Mouse (Mus musculus) CH12.LX (cell line): Measurements from ENCODE around the gene Tmed6. TPM values are rescaled to one million over a fixed set of nuclear protein-coding genes. Genes with fewer than 3 reads are reported as not detected.

Experiments
- DNase-seq: peaks from one replicate; pipeline ENCODE4 v3.0.0-alpha.2; 2013; ENCODE audit errors: extremely low read depth
- H3K27ac ChIP-seq: 2 replicates; pipeline ENCODE4 v1.5.1; 2012; ENCODE audit warnings: low read depth, mild to moderate bottlenecking, control low read depth, moderate library complexity; ENCODE audit not compliant: insufficient read depth
- H3K27me3 ChIP-seq: replicated peaks from 2 replicates; pipeline ENCODE3; 2012; ENCODE audit warnings: inconsistent platforms
- H3K36me3 ChIP-seq, 2 experiments: replicated peaks in 1 of 2; 2 replicates each; pipeline versions ENCODE3 to v1.6.1; 2012; ENCODE audit warnings: inconsistent platforms in 1 of 2, low read length in 1 of 2, mild to moderate bottlenecking in 1 of 2, mixed read lengths in 1 of 2, moderate library complexity in 1 of 2; ENCODE audit not compliant: control insufficient read depth in 1 of 2, insufficient read depth in 1 of 2
- H3K4me1 ChIP-seq, 2 experiments: 2 replicates each; pipeline ENCODE4 v1.6.1; 2012; ENCODE audit warnings: inconsistent platforms in 1 of 2, moderate library complexity in 1 of 2; ENCODE audit not compliant: insufficient read depth in 2 of 2, control insufficient read depth in 1 of 2
- H3K4me2 ChIP-seq: 2 replicates; pipeline ENCODE4 v1.6.1; 2012; ENCODE audit warnings: low read depth, mild to moderate bottlenecking, control low read depth; ENCODE audit not compliant: poor library complexity, insufficient read depth, severe bottlenecking
- H3K4me3 ChIP-seq, 3 experiments: fragments of 150-350 bp in 1 of 3; sonication (generic) in 1 of 3; replicated peaks in 1 of 3; 2 replicates each; pipeline versions ENCODE3 to v1.5.1; 2011 to 2012; ENCODE audit warnings: low read depth in 2 of 3, low read length in 2 of 3, mild to moderate bottlenecking in 2 of 3, moderate library complexity in 2 of 3, control low read depth in 1 of 3, improper control_type of control experiment in 1 of 3, inconsistent platforms in 1 of 3, mixed read lengths in 1 of 3; ENCODE audit not compliant: poor library complexity in 1 of 3
- H3K79me2 ChIP-seq: replicated peaks from 2 replicates; pipeline ENCODE4 v1.6.1; 2012; ENCODE audit warnings: mild to moderate bottlenecking, moderate library complexity; ENCODE audit not compliant: control insufficient read depth, poor library complexity, insufficient read depth, severe bottlenecking; ENCODE audit errors: extremely low read depth
- H3K9ac ChIP-seq: 2 replicates; pipeline ENCODE4 v1.6.1; 2012; ENCODE audit warnings: low read depth, mild to moderate bottlenecking, control low read depth, moderate library complexity; ENCODE audit not compliant: insufficient read depth
- H3K9me3 ChIP-seq: replicated peaks from 2 replicates; pipeline ENCODE3; 2012; ENCODE audit warnings: low read length, inconsistent platforms, mixed read lengths
- BHLHE40 ChIP-seq: IDR thresholded peaks from 2 replicates; pipeline ENCODE4 v1.6.1; 2011; ENCODE audit warnings: mild to moderate bottlenecking, low read depth, low read length, improper control_type of control experiment
- CHD1 ChIP-seq: IDR thresholded peaks from 2 replicates; pipeline ENCODE4 v1.6.1; 2012; ENCODE audit warnings: low read depth, low read length, improper control_type of control experiment, inconsistent platforms
- E2F4 ChIP-seq: IDR thresholded peaks from 2 replicates; pipeline ENCODE4 v1.6.1; 2011; ENCODE audit warnings: low read depth, low read length, improper control_type of control experiment; ENCODE audit not compliant: insufficient replicate concordance
- ELF1 ChIP-seq: IDR thresholded peaks from 2 replicates; pipeline ENCODE4 v1.6.1; 2014; ENCODE audit warnings: low read depth, mild to moderate bottlenecking, inconsistent platforms, low read length, improper control_type of control experiment
- EP300 ChIP-seq: IDR thresholded peaks from 2 replicates; pipeline ENCODE4 v1.6.1; 2011; ENCODE audit warnings: low read length, improper control_type of control experiment
- HCFC1 ChIP-seq: IDR thresholded peaks from 2 replicates; pipeline ENCODE4 v1.6.1; 2012; ENCODE audit warnings: low read depth, mild to moderate bottlenecking, inconsistent platforms, low read length, improper control_type of control experiment
- JUND ChIP-seq: conservative IDR thresholded peaks from 2 replicates; pipeline ENCODE4 v1.6.1; 2011; ENCODE audit warnings: low read depth, low read length, improper control_type of control experiment
- MAX ChIP-seq: IDR thresholded peaks from 2 replicates; pipeline ENCODE4 v1.6.1; 2011; ENCODE audit warnings: low read length, improper control_type of control experiment
- MXI1 ChIP-seq: IDR thresholded peaks from 2 replicates; pipeline ENCODE4 v1.6.1; 2011; ENCODE audit warnings: mild to moderate bottlenecking, low read depth, low read length, improper control_type of control experiment
- NELFE ChIP-seq: IDR thresholded peaks from 2 replicates; pipeline ENCODE4 v1.6.1; 2011; ENCODE audit warnings: low read depth, low read length, improper control_type of control experiment
- NRF1 ChIP-seq: IDR thresholded peaks from 2 replicates; pipeline ENCODE4 v1.6.1; 2014; ENCODE audit warnings: low read depth, mild to moderate bottlenecking, inconsistent platforms, low read length, improper control_type of control experiment, moderate library complexity
- PAX5 ChIP-seq: IDR thresholded peaks from 2 replicates; pipeline ENCODE4 v1.6.1; 2012; ENCODE audit warnings: low read length, inconsistent platforms, mixed read lengths
- POLR2A ChIP-seq: IDR thresholded peaks from 2 replicates; pipeline ENCODE4 v1.6.1; 2011; ENCODE audit warnings: low read depth, mild to moderate bottlenecking, improper control_type of control experiment, low read length
- RAD21 ChIP-seq: IDR thresholded peaks from 2 replicates; pipeline ENCODE4 v1.6.1; 2011; ENCODE audit warnings: low read depth, mild to moderate bottlenecking, low read length, improper control_type of control experiment, moderate library complexity
- RCOR1 ChIP-seq: conservative IDR thresholded peaks from 2 replicates; pipeline ENCODE4 v1.6.1; 2012; ENCODE audit warnings: low read depth, mild to moderate bottlenecking, inconsistent platforms, low read length, improper control_type of control experiment
- SIN3A ChIP-seq: IDR thresholded peaks from 2 replicates; pipeline ENCODE4 v1.6.1; 2012; ENCODE audit warnings: low read length, improper control_type of control experiment, inconsistent platforms
- SMC3 ChIP-seq: IDR thresholded peaks from 2 replicates; pipeline ENCODE4 v1.6.1; 2011; ENCODE audit warnings: low read depth, low read length, improper control_type of control experiment
- UBTF ChIP-seq: IDR thresholded peaks from 2 replicates; pipeline ENCODE4 v1.6.1; 2012; ENCODE audit warnings: low read depth, mild to moderate bottlenecking, inconsistent platforms, low read length, improper control_type of control experiment, moderate library complexity
- ZKSCAN1 ChIP-seq: IDR thresholded peaks from 2 replicates; pipeline ENCODE4 v1.6.1; 2012; ENCODE audit warnings: low read depth, inconsistent platforms, low read length, improper control_type of control experiment, borderline replicate concordance
- ZMIZ1 ChIP-seq: IDR thresholded peaks from 2 replicates; pipeline ENCODE4 v1.6.1; 2012; ENCODE audit warnings: low read depth, mild to moderate bottlenecking, inconsistent platforms, low read length, improper control_type of control experiment
- ZNF384 ChIP-seq: IDR thresholded peaks from 2 replicates; pipeline ENCODE4 v1.6.1; 2012; ENCODE audit warnings: low read depth, low read length, improper control_type of control experiment, inconsistent platforms
- dilution Hi-C: fragments of 300-500 bp; cut with MboI; formaldehyde crosslinking; loops from 2 replicates; pipeline ENCODE4 v1.14.3; 2020; ENCODE audit warnings: low sequenced_read_pairs; ENCODE audit not compliant: extremely low pct_unique_long_range_greater_than_20kb, extremely low pct_ligation_motif_present
- in situ Hi-C: fragments of 300-500 bp; cut with MboI; formaldehyde crosslinking; loops from 3 replicates; pipeline ENCODE4 v1.14.3; 2019; ENCODE audit warnings: low sequenced_read_pairs, low pct_ligation_motif_present, low pct_unique_long_range_greater_than_20kb, mixed read lengths
- polyA plus RNA-seq: library from polyadenylated mRNA; unstranded; fragments of >175 nt; gene quantifications from 2 replicates; pipeline ENCODE4 v1.2.1, GENCODE M21; 2012; ENCODE audit warnings: low read depth; ENCODE audit not compliant: insufficient read length
- total RNA-seq, 2 experiments: library from RNA; depleted of rRNA; stranded (reverse); fragments of 300-350 nt in 1 of 2; fragments of >200 nt in 1 of 2; gene quantifications; 2 replicates each; pipeline ENCODE4 v1.2.3; 2012 to 2014

Tmed6 gene
- total and polyA plus RNA-seq, 3 experiments, result 0.36 to 0.97 TPM; not detected in 1

- peak; percentile 82 for TF ChIP-seq POLR2A
- TF ChIP-seq MXI1, result peak; percentile 66; the same call in 1 of the 2 replicates
- TF ChIP-seq JUND, result no peak
- peak; percentile 67 for TF ChIP-seq NELFE
- no peak for TF ChIP-seq NRF1
- TF ChIP-seq ZNF384, result no peak
- peak; percentile 48 for TF ChIP-seq SMC3
- TF ChIP-seq EP300, result no peak
- peak; percentile 79 for TF ChIP-seq HCFC1
- TF ChIP-seq PAX5, result no peak
- TF ChIP-seq ZKSCAN1, result no peak
- 0 out of 2 replicates have a peak, but pooled peaks have one; percentile 90 for TF ChIP-seq UBTF
- 0 out of 2 replicates have a peak, but pooled peaks have one; percentile 58 for TF ChIP-seq SIN3A
- TF ChIP-seq RAD21, result no peak; the same call in 1 of the 2 replicates
- peak; percentile 47; the same call in 1 of the 2 replicates for TF ChIP-seq ZMIZ1
- no peak for TF ChIP-seq E2F4
- TF ChIP-seq MAX, result no peak; the same call in 1 of the 2 replicates
- TF ChIP-seq CHD1, result no peak
- no peak for TF ChIP-seq RCOR1
These were observed 34.5 kb downstream of the Tmed6 start, which contains the start of gene Vps4a (continued) for GRCm38 (mm10) chr8:107030650-107031576.

DNA sequence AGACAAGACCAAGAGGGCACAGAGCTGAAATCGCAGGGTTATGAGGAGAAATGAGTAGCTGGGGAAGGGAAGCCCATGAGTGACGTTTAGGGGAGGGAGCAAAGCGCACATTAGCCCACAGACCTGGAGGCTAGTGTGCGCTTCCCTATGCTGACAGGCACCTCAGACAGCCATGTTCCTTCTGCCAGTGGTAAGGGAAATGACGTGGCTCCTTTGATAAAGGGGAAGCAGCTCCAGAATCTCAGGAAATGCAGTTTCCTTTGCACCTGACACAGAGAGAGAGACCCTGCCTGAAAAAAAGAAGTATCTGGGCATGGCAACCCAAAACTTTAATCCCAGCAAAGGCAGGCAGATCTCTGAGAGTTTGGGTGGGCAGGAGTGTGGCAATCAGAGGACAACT lies 35.4 kb downstream of the Tmed6 start:
- DNase-seq, result no peak
- no peak overlapping the region for H3K4me3 ChIP-seq
- in situ Hi-C loops, result no loop called here
- H3K27ac ChIP-seq, result no peak overlapping the region
- H3K9ac ChIP-seq, result no peak overlapping the region
- H3K79me2 ChIP-seq, result peaks cover 16% of the 10 kb centered on the region; the same call in 1 of the 2 replicates
- H3K4me1 ChIP-seq, result peaks cover 13 to 40% of the 10 kb centered on the region in 2 experiments
- no peak overlapping the region for H3K4me2 ChIP-seq
- peaks cover 0 to 3% of the 10 kb centered on the region in 2 experiments for H3K36me3 ChIP-seq
- TF ChIP-seq UBTF (no peak), ELF1 (no peak), SMC3 (no peak), MXI1 (no peak), BHLHE40 (0 out of 2 replicates have a peak, but pooled peaks have one; percentile 18), E2F4 (no peak)
- peaks cover 2% of the 10 kb centered on the region for H3K27me3 ChIP-seq
- dilution Hi-C loops, result no loop called here
- no peaks in the 10 kb centered on the region for H3K9me3 ChIP-seq
